Mouse (Mus musculus) large intestine, adult 2 months (tissue): Measurements from ENCODE around the gene Gsdma. TPM values are rescaled to one million over a fixed set of nuclear protein-coding genes. Genes with fewer than 3 reads are reported as not detected.
"Not testable (repeated sequence)": the region's sequence is repeated elsewhere in the genome, so short reads cannot be mapped to it uniquely, and the experiment has no call there.

Experiments used
- DNase-seq: peaks from one replicate; pipeline ENCODE4 v3.0.0-alpha.2; 2012; ENCODE audit warnings: low read depth, low spot score
- WGBS: fragments of 180-500 bp; shearing (Covaris S2); methylation state at CpG from one replicate; pipeline ENCODE4 v1.1.7; 2018; 5-methylcytosine and 5-hydroxymethylcytosine counted together
- polyA plus RNA-seq: library from polyadenylated mRNA; depleted of rRNA; stranded (reverse); fragments of >200 nt; gene quantifications from 2 replicates; pipeline ENCODE4 v1.2.3, GENCODE M21; 2012; rRNA removed

The Gsdma gene
- polyA plus RNA-seq = 0.41 and 0.51 TPM in 2 replicates

GRCm38 (mm10) chr11:98664091-98664490 lies at the start of gene Gsdma:
Gene Gsdma, plus strand, starts transcription at chr11:98664351.
- 13% methylated on average over 4 of the region's 4 CpGs for WGBS
- DNase-seq = no peak

GRCm38 (mm10) chr11:98620791-98621190 lies 43.4 kb upstream of the Gsdma start:
- DNase-seq = no peak
- WGBS = 93% methylated on average over 13 of the region's 13 CpGs

DNA sequence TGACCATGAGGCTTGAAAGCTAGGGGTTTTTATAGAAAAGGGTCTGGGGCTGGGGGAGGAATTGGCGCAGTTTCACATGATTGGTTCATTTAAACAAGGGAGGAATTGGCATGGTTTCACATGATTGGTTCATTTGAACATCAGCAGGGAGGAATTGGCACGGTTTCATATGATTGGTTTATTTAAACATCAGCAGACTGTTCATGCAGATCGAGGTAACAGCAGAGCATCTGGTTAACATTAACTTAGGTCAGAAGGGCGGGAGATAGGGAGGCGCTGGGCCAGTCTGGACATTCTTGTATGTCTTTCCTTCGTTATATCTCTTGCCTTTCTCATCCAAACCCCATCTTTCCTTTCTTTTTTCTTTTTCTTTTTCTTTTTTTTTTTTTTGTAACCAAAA lies 40.2 kb upstream of the Gsdma start:
- not testable (repeated sequence) for DNase-seq
- 78% methylated on average over 6 of the region's 6 CpGs for WGBS

DNA sequence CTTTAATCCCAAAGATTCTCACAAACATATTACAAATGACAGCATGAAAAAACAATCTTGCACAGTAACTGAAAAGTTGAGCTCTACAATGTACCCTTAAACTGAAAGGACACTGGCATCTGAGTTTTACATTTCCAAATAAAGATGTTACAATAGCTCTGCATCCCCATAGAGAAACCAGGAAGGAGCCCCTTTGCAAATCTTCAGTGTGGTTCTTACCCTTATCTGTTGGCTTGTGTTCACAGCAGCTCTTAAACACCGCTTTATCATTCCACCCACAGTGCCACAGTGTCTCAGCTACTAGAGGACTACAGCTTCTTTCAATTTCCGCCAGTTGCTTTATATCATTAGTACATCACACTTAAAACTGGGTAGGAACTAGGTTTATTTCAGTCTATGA lies 39.8 kb upstream of the Gsdma start:
- DNase-seq = not testable (repeated sequence)
- 93% methylated on average over 2 of the region's 2 CpGs for WGBS

- DNase-seq = no peak
- WGBS = 89% methylated on average over 10 of the region's 10 CpGs
Measured at GRCm38 (mm10) chr11:98625611-98626410, 38.3 kb upstream of the Gsdma start, which contains the start of the genes Gm12355 and Gsdma3. Gene Gm12355, minus strand, starts transcription at chr11:98625661. Gene Gsdma3, plus strand, starts transcription at chr11:98626360.

- 93% methylated on average over 3 of the region's 3 CpGs for WGBS
- no peak for DNase-seq
Measured at GRCm38 (mm10) chr11:98628706-98629105, 35.4 kb upstream of the Gsdma start.

DNA sequence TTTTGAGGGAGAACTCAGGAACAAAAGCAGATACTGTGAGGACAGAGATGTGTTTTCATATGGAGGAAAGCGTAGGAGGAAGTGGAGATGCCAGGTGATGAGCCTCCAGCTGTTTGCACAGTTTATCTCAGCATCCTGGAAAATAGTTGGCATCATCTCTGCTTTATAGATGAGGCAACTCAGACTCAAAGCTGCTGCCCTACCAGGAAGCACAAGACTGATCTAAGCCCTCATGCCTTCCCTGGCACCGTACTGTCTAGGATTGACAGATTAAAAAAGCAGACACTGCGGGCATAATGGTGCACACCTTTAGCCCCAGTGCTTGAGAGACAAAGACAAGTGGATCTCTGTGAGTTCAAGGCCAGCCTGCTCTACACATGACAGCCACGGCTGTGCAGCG lies 33.5 kb upstream of the Gsdma start:
- WGBS = 76% methylated on average over 5 of the region's 5 CpGs
- DNase-seq = no peak

DNA sequence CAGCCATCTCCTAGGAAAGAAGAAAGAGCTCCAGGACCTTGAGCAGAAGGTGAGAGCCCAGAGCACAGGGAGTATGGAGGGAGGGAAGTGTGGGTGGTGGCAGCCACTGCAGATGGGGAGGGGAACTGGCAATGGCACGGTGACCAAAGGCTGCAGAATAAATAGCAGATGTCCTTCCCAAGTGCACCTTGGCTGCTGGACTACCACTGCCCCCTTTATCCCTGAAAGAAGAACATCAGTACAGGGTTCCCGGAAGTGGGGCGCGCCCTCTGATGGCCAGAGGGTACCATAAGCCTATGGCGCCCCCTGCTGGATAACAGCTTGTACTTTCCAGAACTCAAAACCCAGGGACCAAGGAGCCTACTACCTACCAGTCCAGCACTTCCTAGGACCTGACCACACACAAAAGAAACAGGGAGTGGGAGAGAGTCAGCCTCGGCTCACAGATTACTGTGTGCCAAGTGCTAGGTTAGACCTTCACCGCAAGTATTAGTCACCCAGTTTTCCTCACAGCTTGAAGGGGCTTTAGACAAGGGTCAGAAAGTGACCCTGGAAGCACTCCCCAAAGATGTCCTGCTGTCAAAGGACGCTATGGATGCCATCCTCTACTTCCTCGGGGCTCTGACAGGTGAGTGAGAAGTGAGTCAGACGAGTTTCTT lies 28.7 kb upstream of the Gsdma start:
- 30% methylated on average over 10 of the region's 10 CpGs for WGBS
- not testable (repeated sequence) for DNase-seq

- no peak for DNase-seq
- WGBS = 70% methylated on average over 1 of the region's 1 CpGs
Measured at GRCm38 (mm10) chr11:98637501-98637900, 26.6 kb upstream of the Gsdma start.

DNA sequence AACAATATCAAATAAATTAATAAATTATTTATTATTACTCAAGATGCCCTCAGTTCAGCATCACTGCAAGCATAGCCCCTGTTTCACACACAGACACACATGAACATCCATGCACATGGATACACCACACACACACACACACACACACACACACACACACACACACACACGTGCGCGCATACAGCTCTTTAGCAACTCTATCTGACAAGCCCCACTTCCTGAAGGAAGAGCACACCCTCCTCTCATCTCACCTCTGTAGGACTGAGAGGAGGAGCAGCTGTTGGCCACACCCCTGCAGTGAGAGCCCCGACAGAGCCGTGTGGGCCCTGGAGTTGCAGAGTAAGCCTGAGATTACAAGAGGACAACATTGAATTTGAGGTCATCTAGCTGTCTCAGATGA lies 24.1 kb upstream of the Gsdma start:
- DNase-seq = no peak
- 41% methylated on average over 5 of the region's 5 CpGs for WGBS

DNA sequence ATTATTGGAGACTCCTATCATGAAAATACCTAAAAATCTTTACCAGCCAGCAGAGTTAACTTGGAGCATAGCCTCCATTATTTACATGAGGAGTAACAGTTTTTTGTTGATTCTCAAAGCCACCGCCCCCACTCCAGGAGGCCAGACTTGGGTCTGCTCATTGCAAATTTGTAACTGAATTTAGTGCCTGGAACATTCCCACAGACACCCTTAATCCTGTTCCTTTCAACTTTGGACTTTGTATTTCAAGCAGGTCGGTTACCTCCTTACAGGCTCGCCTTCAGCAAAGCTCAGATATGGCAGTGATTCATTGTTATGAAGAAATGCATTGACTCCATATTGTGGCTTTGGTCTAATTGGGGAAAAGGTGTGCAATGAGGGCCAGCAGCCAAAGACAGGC lies 19.4 kb upstream of the Gsdma start:
- WGBS = 35% methylated on average over 3 of the region's 3 CpGs
- DNase-seq = no peak

- 25% methylated on average over 2 of the region's 2 CpGs for WGBS
- DNase-seq = no peak
Measured at GRCm38 (mm10) chr11:98645946-98646345, 18.2 kb upstream of the Gsdma start.

GRCm38 (mm10) chr11:98646459-98646858 lies 17.7 kb upstream of the Gsdma start, which contains the start of gene Gsdma2:
Gene Gsdma2, plus strand, starts transcription at chr11:98646759.
- DNase-seq = no peak
- WGBS = 28% methylated on average over 2 of the region's 2 CpGs

GRCm38 (mm10) chr11:98655076-98655475 lies 9.1 kb upstream of the Gsdma start:
- DNase-seq = not testable (repeated sequence)
- WGBS = 14% methylated on average over 7 of the region's 7 CpGs

DNA sequence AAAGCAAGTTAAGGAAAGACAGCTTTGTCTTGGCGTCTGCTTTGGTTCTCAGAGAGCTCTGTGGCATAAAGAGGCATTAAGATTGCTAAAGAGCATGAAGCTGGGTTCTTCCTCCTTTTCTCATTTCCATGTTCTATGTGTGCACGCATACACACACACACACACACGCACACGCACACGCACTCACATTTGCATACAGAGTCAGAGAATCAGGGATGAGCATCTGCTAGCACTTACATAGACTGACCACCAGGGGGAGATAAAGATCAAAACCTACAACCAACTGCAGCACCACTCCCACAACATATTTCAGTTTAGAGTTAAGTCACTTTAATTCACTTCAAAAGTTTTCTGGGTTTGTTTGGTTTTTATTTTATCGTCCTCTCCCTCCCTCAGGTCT lies 3.6 kb upstream of the Gsdma start:
- no peak for DNase-seq
- 3% methylated on average over 6 of the region's 6 CpGs for WGBS

GRCm38 (mm10) chr11:98668984-98669383 lies 4.8 kb downstream of the Gsdma start:
- no peak for DNase-seq
- WGBS = 10% methylated on average over 2 of the region's 2 CpGs

GRCm38 (mm10) chr11:98671284-98671815 lies 7.2 kb downstream of the Gsdma start:
- DNase-seq = no peak
- 61% methylated on average over 3 of the region's 3 CpGs for WGBS

- no peak for DNase-seq
- 23% methylated on average over 5 of the region's 5 CpGs for WGBS
Measured at GRCm38 (mm10) chr11:98671857-98672256, 7.7 kb downstream of the Gsdma start.

GRCm38 (mm10) chr11:98672482-98672881 lies 8.3 kb downstream of the Gsdma start:
- 76% methylated on average over 5 of the region's 5 CpGs for WGBS
- DNase-seq = no peak

DNA sequence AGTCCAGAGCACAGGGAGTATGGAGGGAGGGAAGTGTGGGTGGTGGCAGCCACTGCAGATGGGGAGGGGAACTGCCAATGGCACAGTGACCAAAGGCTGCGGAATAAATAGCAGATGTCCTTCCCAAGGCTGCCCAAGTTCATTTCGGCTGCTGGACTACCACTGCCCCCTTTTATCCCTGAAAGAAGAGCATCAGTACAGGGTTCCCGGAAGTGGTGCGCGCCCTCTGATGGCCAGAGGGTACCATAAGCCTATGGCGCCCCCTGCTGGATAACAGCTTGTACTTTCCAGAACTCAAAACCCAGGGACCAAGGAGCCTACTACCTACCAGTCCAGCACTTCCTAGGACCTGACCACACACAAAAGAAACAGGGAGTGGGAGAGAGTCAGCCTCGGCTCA lies 9.0 kb downstream of the Gsdma start:
- not testable (repeated sequence) for DNase-seq

More for the DNA sequence above, 9.0 kb downstream of the Gsdma start:
- 6% methylated on average over 7 of the region's 7 CpGs for WGBS
